Mouse (Mus musculus): ENCODE measurements around the gene Phldb3. TPM values are rescaled to one million over a fixed set of nuclear protein-coding genes. Genes with fewer than 3 reads are reported as not detected.

Gene Phldb3
- polyA plus RNA-seq, 1 experiment from 2014 or later, result not detected

- Histone ChIP-seq H3K27me3 (peaks cover 25% of the 10 kb centered on the region), H3K4me3 (no peak overlapping the region), H3K27ac (replicated peaks) (no peak overlapping the region), H3K9ac (no peak overlapping the region), H3K4me1 (replicated peaks) (peaks cover 13% of the 10 kb centered on the region), H3K9me3 (no peaks in the 10 kb centered on the region), H3K4me2 (no peak overlapping the region), H3K36me3 (no peaks in the 10 kb centered on the region)
- 87% methylated on average over 6 of the region's 6 CpGs for WGBS
- no peak for ATAC-seq (ENCODE audit: low read depth)
These were observed 25.7 kb upstream of the Phldb3 start for GRCm38 (mm10) chr7:24584876-24585275.

GRCm38 (mm10) chr7:24585995-24586394, 24.6 kb upstream of the Phldb3 start:
- Histone ChIP-seq H3K4me1 (replicated peaks) (peaks cover 13% of the 10 kb centered on the region), H3K4me2 (no peak overlapping the region), H3K27me3 (peaks cover 25% of the 10 kb centered on the region), H3K27ac (replicated peaks) (no peak overlapping the region), H3K36me3 (no peaks in the 10 kb centered on the region), H3K9me3 (no peaks in the 10 kb centered on the region), H3K9ac (no peak overlapping the region), H3K4me3 (no peak overlapping the region)
- 46% methylated on average over 16 of the region's 16 CpGs for WGBS
- no peak for ATAC-seq (ENCODE audit: low read depth)

- Histone ChIP-seq H3K9me3 (no peaks in the 10 kb centered on the region), H3K4me3 (peak overlapping the region; percentile 61), H3K36me3 (no peaks in the 10 kb centered on the region), H3K27me3 (peaks cover 25% of the 10 kb centered on the region), H3K4me1 (replicated peaks) (peaks cover 13% of the 10 kb centered on the region), H3K9ac (peak overlapping the region; percentile 85), H3K27ac (replicated peaks) (no peak overlapping the region), H3K4me2 (peak overlapping the region; percentile 72)
- peak; percentile 73 for ATAC-seq (ENCODE audit: low read depth)
- 6% methylated on average over 8 of the region's 8 CpGs for WGBS
These were observed 23.7 kb upstream of the Phldb3 start for GRCm38 (mm10) chr7:24586828-24587227.

DNA sequence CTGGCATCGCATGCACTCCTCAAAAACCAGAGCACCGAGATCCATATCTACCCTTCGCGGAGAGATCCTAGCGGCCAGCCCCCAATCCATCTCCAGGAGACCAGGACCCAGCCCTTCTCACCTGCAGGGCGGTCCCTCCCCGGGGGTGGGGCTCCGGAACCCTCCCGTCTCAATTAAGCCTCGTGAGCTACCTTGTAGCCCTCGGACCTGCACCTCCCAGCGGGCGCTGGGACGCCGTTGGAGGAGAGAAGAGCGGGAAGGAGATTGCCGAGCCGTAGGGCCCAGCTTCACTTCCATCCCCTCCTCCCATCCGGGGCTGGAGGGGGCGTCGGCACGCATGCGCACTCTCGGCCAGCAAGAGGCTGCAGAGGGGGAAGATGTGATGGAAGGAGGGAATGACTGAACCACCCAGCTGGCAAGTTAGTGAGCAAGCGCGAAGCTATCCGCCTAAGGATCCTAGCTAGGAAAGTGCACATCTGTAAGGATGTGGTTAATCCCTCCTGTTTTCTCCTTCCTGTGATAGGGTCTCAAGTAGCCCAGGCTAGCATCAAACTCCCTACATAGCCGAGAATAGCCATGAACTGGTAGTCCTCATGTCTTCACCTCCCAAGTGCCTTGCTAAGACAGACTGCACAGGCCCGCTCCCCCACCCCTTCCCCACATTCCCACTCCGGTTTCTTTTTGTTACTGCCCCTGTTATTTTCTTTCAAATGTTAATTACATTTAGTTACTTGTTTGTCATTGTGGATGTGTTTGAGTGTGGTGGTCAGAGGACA, 23.0 kb upstream of the Phldb3 start, which contains the start of the genes Ethe1 and Zfp575:
Ethe1 (plus strand) TSS at position 214 of the 776 bp plus-strand sequence.
Zfp575 (minus strand) TSS at position 312 of the 776 bp plus-strand sequence.
- H3K27ac ChIP-seq (replicated peaks), result peak within 1 kb of the TSS; percentile 62; the same call in 1 of the 2 replicates

GRCm38 (mm10) chr7:24588336-24588735, 22.2 kb upstream of the Phldb3 start:
- 85% methylated on average over 13 of the region's 13 CpGs for WGBS
- Histone ChIP-seq H3K27ac (replicated peaks) (no peak overlapping the region), H3K36me3 (no peaks in the 10 kb centered on the region), H3K4me2 (no peak overlapping the region), H3K4me1 (replicated peaks) (peaks cover 17% of the 10 kb centered on the region), H3K4me3 (no peak overlapping the region), H3K27me3 (peaks cover 25% of the 10 kb centered on the region), H3K9me3 (no peaks in the 10 kb centered on the region), H3K9ac (no peak overlapping the region)
- no peak for ATAC-seq (ENCODE audit: low read depth)

More for the DNA sequence above, 23.0 kb upstream of the Phldb3 start, which contains the start of the genes Ethe1 and Zfp575:
- H3K4me3 ChIP-seq, result peak within 1 kb of the TSS; percentile 61
- ATAC-seq (ENCODE audit: low read depth), result peak; percentile 81
- H3K36me3 ChIP-seq, result no peaks in the 10 kb centered on the region
- H3K27me3 ChIP-seq, result peaks cover 25% of the 10 kb centered on the region
- H3K4me1 ChIP-seq (replicated peaks), result peaks cover 13% of the 10 kb centered on the region
- 9% methylated on average over 30 of the region's 30 CpGs for WGBS
- peak within 1 kb of the TSS; percentile 85 for H3K9ac ChIP-seq
- H3K9me3 ChIP-seq, result no peaks in the 10 kb centered on the region
- peak within 1 kb of the TSS; percentile 72 for H3K4me2 ChIP-seq

DNA sequence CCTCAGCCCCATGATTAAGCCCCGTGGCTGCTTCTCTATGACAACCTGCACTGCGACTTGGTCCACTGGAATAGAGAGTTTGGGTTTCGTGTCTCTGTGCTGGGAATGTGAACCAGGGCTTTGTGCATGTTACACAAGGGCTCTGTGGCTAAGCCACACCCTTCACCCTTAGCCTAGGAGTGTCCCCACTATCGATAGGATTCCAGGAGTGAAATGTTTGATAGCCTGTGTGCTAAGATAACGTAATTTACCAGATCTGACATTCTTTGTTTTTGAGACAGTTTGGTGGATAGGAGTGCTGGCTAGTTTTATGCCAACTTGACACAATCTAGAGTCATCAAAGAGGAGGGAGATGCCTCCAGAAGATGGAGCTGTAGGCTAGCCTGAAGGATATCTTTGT, 18.8 kb upstream of the Phldb3 start:
- no peak overlapping the region for H3K4me2 ChIP-seq
- no peak for ATAC-seq (ENCODE audit: low read depth)
- no peak overlapping the region for H3K27ac ChIP-seq (replicated peaks)
- peaks cover 23% of the 10 kb centered on the region for H3K27me3 ChIP-seq
- no peaks in the 10 kb centered on the region for H3K9me3 ChIP-seq
- no peaks in the 10 kb centered on the region for H3K36me3 ChIP-seq
- H3K9ac ChIP-seq, result no peak overlapping the region
- no peak overlapping the region for H3K4me3 ChIP-seq
- WGBS, result 71% methylated on average over 5 of the region's 5 CpGs
- peaks cover 31% of the 10 kb centered on the region for H3K4me1 ChIP-seq (replicated peaks)

DNA sequence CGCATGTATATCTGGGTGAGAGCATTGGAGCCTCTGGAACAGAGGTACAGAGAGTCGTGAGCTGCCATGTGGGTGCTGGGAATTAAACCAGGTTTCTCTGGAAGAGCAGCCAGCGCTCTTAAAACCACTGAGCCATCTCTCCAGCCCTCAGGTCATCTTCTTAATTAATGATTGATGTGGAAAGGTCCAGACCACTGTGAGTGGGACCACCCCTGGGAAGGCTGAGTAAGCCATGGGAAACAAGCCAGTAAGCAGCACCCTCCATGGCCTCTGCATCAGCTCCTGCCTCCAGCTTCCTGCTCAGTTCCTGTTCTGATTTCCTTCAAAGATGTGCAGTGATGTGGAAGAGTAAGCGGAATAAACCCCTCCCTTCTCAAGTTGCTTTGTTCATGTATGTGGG, 18.4 kb upstream of the Phldb3 start:
- no peaks in the 10 kb centered on the region for H3K36me3 ChIP-seq
- no peak overlapping the region for H3K27ac ChIP-seq (replicated peaks)
- no peak overlapping the region for H3K4me2 ChIP-seq
- 68% methylated on average over 4 of the region's 4 CpGs for WGBS
- peaks cover 20% of the 10 kb centered on the region for H3K27me3 ChIP-seq
- H3K9me3 ChIP-seq, result no peaks in the 10 kb centered on the region
- no peak overlapping the region for H3K4me3 ChIP-seq
- ATAC-seq (ENCODE audit: low read depth), result no peak
- peaks cover 26% of the 10 kb centered on the region for H3K4me1 ChIP-seq (replicated peaks)
- no peak overlapping the region for H3K9ac ChIP-seq

DNA sequence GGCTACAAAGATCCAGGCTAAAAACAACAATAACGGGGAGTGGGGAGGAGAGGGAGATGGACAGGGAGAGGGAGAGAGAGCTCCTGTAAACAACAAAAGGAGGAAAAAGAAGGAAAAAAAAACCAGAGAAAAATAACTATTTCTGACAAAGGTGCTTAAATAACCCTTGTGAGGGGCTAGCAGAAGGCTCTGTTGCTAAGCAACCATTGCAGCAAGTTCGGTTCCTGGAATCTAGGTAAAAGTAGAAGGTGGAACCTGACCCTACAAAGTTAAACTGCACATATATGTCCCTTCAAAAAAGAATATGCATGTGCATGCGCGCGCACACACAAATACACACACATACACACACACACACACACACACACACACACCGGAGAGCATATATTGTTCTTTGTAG, 17.8 kb upstream of the Phldb3 start:
- no peak for ATAC-seq (ENCODE audit: low read depth)
- Histone ChIP-seq H3K4me3 (no peak overlapping the region), H3K27ac (replicated peaks) (no peak overlapping the region), H3K27me3 (peaks cover 20% of the 10 kb centered on the region), H3K4me1 (replicated peaks) (peaks cover 20% of the 10 kb centered on the region), H3K9me3 (no peaks in the 10 kb centered on the region), H3K4me2 (no peak overlapping the region), H3K9ac (no peak overlapping the region), H3K36me3 (no peaks in the 10 kb centered on the region)
- WGBS, result 82% methylated on average over 6 of the region's 6 CpGs

GRCm38 (mm10) chr7:24593621-24594308, 16.8 kb upstream of the Phldb3 start:
- H3K36me3 ChIP-seq, result no peaks in the 10 kb centered on the region
- 2% methylated on average over 38 of the region's 39 CpGs for WGBS
- ATAC-seq (ENCODE audit: low read depth), result peak; percentile 92
- H3K4me3 ChIP-seq, result peak overlapping the region; percentile 68
- H3K27ac ChIP-seq (replicated peaks), result no peak overlapping the region
- peak overlapping the region; percentile 74 for H3K4me2 ChIP-seq
- peaks cover 20% of the 10 kb centered on the region for H3K27me3 ChIP-seq
- no peaks in the 10 kb centered on the region for H3K9me3 ChIP-seq
- peak overlapping the region; percentile 75 for H3K9ac ChIP-seq
- peaks cover 19% of the 10 kb centered on the region for H3K4me1 ChIP-seq (replicated peaks)

DNA sequence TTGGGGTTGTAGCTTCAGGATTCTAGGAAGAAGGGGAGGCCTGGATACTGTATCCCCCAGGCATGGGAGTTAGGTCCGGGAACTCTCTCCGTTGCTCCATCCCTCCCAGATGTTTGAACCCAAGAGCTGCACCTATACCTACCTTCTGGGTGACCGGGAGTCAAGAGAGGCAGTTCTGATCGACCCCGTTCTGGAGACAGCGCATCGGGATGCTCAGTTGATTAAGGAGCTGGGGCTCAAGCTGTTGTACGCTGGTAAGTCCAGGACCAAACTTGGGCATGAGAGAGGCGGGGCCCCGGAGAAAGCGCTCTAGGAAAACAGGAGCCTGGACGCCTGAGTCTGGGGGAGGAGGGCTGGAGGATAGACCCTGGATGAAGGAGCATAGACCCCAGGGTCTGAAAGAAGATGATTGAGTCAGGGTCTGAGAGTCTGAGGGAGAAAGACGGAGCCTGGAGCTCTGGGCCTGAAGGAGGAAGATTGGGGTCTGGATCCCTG, 16.2 kb upstream of the Phldb3 start:
- no peaks in the 10 kb centered on the region for H3K36me3 ChIP-seq
- no peaks in the 10 kb centered on the region for H3K9me3 ChIP-seq
- 2% methylated on average over 13 of the region's 13 CpGs for WGBS
- peaks cover 19% of the 10 kb centered on the region for H3K4me1 ChIP-seq (replicated peaks)
- H3K4me2 ChIP-seq, result peak overlapping the region; percentile 74
- 0 out of 2 replicates have a peak, but pooled peaks have one; percentile 15 for ATAC-seq (ENCODE audit: low read depth)
- no peak overlapping the region for H3K27ac ChIP-seq (replicated peaks)
- peak overlapping the region; percentile 68 for H3K4me3 ChIP-seq
- H3K27me3 ChIP-seq, result peaks cover 20% of the 10 kb centered on the region
- peak overlapping the region; percentile 75 for H3K9ac ChIP-seq

GRCm38 (mm10) chr7:24595464-24595863, 15.1 kb upstream of the Phldb3 start:
- peaks cover 19% of the 10 kb centered on the region for H3K4me1 ChIP-seq (replicated peaks)
- H3K9ac ChIP-seq, result no peak overlapping the region
- peaks cover 20% of the 10 kb centered on the region for H3K27me3 ChIP-seq
- H3K4me3 ChIP-seq, result no peak overlapping the region
- H3K27ac ChIP-seq (replicated peaks), result no peak overlapping the region
- WGBS, result 79% methylated on average over 2 of the region's 2 CpGs
- no peak overlapping the region for H3K4me2 ChIP-seq
- no peaks in the 10 kb centered on the region for H3K36me3 ChIP-seq
- no peak for ATAC-seq (ENCODE audit: low read depth)
- H3K9me3 ChIP-seq, result no peaks in the 10 kb centered on the region

DNA sequence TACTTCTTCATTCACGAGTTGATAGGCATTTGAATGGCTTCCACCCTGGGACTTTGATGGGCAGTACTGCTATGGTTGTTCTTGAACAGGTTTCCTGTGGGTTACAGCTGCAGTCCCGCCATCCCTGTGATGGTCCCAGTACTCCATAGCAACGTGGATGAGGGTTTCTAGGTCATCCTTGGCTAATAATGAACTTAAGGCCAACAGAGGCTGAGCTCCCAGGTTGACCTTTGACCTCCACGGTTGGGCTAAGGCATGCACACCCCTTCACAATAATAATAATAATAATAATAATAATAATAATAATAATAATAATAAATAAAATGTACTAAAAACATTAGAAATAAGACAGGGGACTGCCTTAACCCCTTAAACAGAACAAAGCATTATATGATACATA, 12.4 kb upstream of the Phldb3 start:
- no peak overlapping the region for H3K4me3 ChIP-seq
- ATAC-seq (ENCODE audit: low read depth), result no peak
- no peaks in the 10 kb centered on the region for H3K9me3 ChIP-seq

More for the DNA sequence above, 12.4 kb upstream of the Phldb3 start:
- peaks cover 20% of the 10 kb centered on the region for H3K27me3 ChIP-seq
- no peak overlapping the region for H3K27ac ChIP-seq (replicated peaks)
- 67% methylated on average over 4 of the region's 4 CpGs for WGBS
- no peak overlapping the region for H3K4me2 ChIP-seq
- H3K36me3 ChIP-seq, result no peaks in the 10 kb centered on the region
- peaks cover 18% of the 10 kb centered on the region for H3K4me1 ChIP-seq (replicated peaks)
- H3K9ac ChIP-seq, result no peak overlapping the region
